Mouse (Mus musculus) liver, embryonic 13.5 days (tissue): ENCODE results near the gene Wdr82. TPM values are rescaled to one million over a fixed set of nuclear protein-coding genes. Genes with fewer than 3 reads are reported as not detected.

Experiments
- ATAC-seq: fragments of 200-750 bp; cut with Nextera tagmentation; 2 replicates; pipeline ENCODE4 v1.8.0; 2017; ENCODE audit warnings: low read depth, mild to moderate bottlenecking, moderate number of reproducible peaks, moderate library complexity
- DNase-seq: peaks from one replicate; pipeline ENCODE4 v3.0.0; 2022
- H3K27ac ChIP-seq: fragments of 300-500 bp; sonication (generic); 2 replicates; pipeline ENCODE4 v1.5.1; 2015; ENCODE audit warnings: moderate library complexity, mild to moderate bottlenecking, inconsistent platforms
- H3K27me3 ChIP-seq: fragments of 300-500 bp; sonication (generic); 2 replicates; pipeline ENCODE4 v1.6.1; 2015; ENCODE audit warnings: mild to moderate bottlenecking, inconsistent platforms
- H3K36me3 ChIP-seq: fragments of 300-500 bp; sonication (generic); 2 replicates; pipeline ENCODE4 v1.6.1; 2015; ENCODE audit warnings: mild to moderate bottlenecking, inconsistent platforms
- H3K4me1 ChIP-seq: fragments of 300-500 bp; sonication (generic); replicated peaks from 2 replicates; pipeline ENCODE4 v1.6.1; 2015; ENCODE audit warnings: inconsistent platforms
- H3K4me2 ChIP-seq: fragments of 300-500 bp; sonication (generic); 2 replicates; pipeline ENCODE4 v1.6.1; 2015; ENCODE audit warnings: inconsistent platforms, mild to moderate bottlenecking, moderate library complexity
- H3K4me3 ChIP-seq: fragments of 300-500 bp; sonication (generic); replicated peaks from 2 replicates; pipeline ENCODE4 v1.5.1; 2015; ENCODE audit warnings: mild to moderate bottlenecking, inconsistent platforms
- H3K9ac ChIP-seq: fragments of 300-500 bp; sonication (generic); 2 replicates; pipeline ENCODE4 v1.6.1; 2015; ENCODE audit warnings: mild to moderate bottlenecking, inconsistent platforms
- H3K9me3 ChIP-seq: fragments of 300-500 bp; sonication (generic); replicated peaks from 2 replicates; pipeline ENCODE4 v1.6.1; 2016; ENCODE audit warnings: inconsistent platforms
- WGBS: fragments of 180-500 bp; shearing (Covaris S2); methylation state at CpG from one replicate; pipeline ENCODE4 v1.1.7; 2015; ENCODE audit not compliant: insufficient replicate concordance; 5-methylcytosine and 5-hydroxymethylcytosine counted together
- polyA plus RNA-seq: library from polyadenylated mRNA; unstranded; fragments of >200 nt; fragmentation: Nextera tagmentation; extraction: Ambion mirVana; gene quantifications from 2 replicates; pipeline ENCODE4 v1.2.1, GENCODE M21; 2015

The Wdr82 gene
- polyA plus RNA-seq: 7.8 and 7.9 TPM in 2 replicates

GRCm38 (mm10) chr9:106170556-106171345 is at the start of gene Wdr82:
Gene Wdr82 (plus strand): TSS chr9:106170928.
- Histone ChIP-seq H3K36me3 (peaks cover 7% of the 10 kb centered on the region), H3K9ac (peak within 1 kb of the TSS; percentile 88), H3K4me1 (peaks cover 46% of the 10 kb centered on the region), H3K27me3 (no peaks in the 10 kb centered on the region), H3K27ac (peak within 1 kb of the TSS; percentile 90), H3K4me3 (peak within 1 kb of the TSS; percentile 94), H3K4me2 (peak within 1 kb of the TSS; percentile 92), H3K9me3 (no peaks in the 10 kb centered on the region)
- DNase-seq (peak; percentile 85), ATAC-seq (peak; percentile 95)
- under 1% methylated on average over 76 of the region's 81 CpGs for WGBS

DNA sequence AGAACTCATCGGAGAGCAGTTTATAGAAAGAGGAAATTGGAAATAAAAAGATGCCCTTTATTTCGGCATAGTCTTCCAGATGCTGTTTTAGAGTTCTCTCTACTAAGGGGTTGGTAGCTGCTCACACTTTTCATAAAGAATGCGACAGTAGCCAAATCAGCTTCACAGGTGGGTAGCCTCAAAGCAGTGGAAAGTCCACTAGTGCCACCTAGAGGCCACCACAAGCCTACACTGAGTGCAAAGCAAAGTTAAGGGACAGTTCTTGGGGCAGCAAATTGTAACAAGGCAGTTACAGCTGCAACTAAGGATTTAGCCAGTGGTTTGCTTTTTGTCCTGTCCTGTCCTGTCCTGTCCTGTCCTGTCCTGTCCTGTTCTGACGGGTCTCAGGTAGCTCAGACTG is 47.1 kb upstream of the Wdr82 start:
- Histone ChIP-seq H3K9me3 (no peaks in the 10 kb centered on the region), H3K4me3 (no peak overlapping the region), H3K4me2 (no peak overlapping the region), H3K27ac (no peak overlapping the region), H3K9ac (no peak overlapping the region), H3K27me3 (no peaks in the 10 kb centered on the region), H3K36me3 (no peaks in the 10 kb centered on the region), H3K4me1 (no peaks in the 10 kb centered on the region)
- WGBS: 41% methylated on average over 4 of the region's 4 CpGs
- ATAC-seq (no peak), DNase-seq (no peak)

DNA sequence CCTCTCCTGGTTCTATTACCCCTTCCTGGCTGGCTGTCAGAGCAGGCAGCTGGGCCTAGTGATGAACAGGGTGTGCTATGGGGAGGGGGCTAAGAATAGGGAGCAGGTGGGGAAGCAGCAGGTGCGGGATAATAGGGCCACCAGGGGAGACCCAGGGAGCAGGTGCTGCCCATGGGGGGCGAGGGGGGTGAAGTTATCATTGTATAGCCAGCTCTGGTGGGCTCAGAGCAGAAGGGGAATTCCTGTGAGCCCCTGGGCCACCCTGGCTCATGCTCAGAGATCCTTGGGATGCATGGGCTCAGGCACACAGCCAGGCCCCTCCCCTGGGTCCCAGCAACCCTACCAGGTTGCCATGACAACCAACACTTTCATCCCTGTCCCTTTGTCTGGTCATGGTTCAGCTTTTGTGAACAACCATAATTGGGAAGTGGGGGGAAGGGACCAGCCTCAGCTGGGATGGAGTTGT is 43.9 kb upstream of the Wdr82 start:
- Histone ChIP-seq H3K27ac (no peak overlapping the region), H3K9me3 (no peaks in the 10 kb centered on the region), H3K4me2 (no peak overlapping the region), H3K36me3 (no peaks in the 10 kb centered on the region), H3K4me1 (no peaks in the 10 kb centered on the region), H3K9ac (no peak overlapping the region), H3K27me3 (no peaks in the 10 kb centered on the region), H3K4me3 (no peak overlapping the region)
- 23% methylated on average over 2 of the region's 2 CpGs for WGBS
- DNase-seq (no peak), ATAC-seq (no peak)

DNA sequence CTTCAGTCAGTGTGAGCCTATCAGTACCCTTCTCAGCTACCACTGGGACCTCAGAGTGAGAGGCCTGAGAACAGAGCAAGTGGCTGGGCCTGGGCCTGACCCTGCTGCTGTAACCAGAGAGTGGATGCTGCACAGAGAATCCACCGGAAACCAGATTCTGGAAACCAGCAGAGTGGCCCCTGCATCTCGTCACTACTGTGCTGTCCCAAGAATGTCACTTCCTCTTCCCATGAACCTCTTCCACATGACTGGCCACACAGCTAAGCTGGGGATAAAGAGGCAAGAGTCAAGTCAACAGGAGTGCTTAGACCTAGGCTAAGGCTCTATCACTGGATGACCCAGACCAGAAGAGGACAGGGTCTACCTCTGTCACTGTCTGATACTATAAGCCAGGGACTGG is 41.7 kb upstream of the Wdr82 start:
- Histone ChIP-seq H3K9ac (no peak overlapping the region), H3K9me3 (no peaks in the 10 kb centered on the region), H3K27me3 (no peaks in the 10 kb centered on the region), H3K4me3 (no peak overlapping the region), H3K4me1 (no peaks in the 10 kb centered on the region), H3K4me2 (no peak overlapping the region), H3K36me3 (no peaks in the 10 kb centered on the region), H3K27ac (no peak overlapping the region)
- no peak for DNase-seq
- no peak for ATAC-seq
- 60% methylated on average over 2 of the region's 2 CpGs for WGBS

- no peak for DNase-seq
- no peak for ATAC-seq
- WGBS: 65% methylated on average over 7 of the region's 7 CpGs
- no peak overlapping the region for H3K9ac ChIP-seq
- H3K27ac ChIP-seq: no peak overlapping the region
- no peak overlapping the region for H3K4me2 ChIP-seq
- no peaks in the 10 kb centered on the region for H3K9me3 ChIP-seq
- no peak overlapping the region for H3K4me3 ChIP-seq
- no peaks in the 10 kb centered on the region for H3K27me3 ChIP-seq
- no peaks in the 10 kb centered on the region for H3K4me1 ChIP-seq
- no peaks in the 10 kb centered on the region for H3K36me3 ChIP-seq
Measured at GRCm38 (mm10) chr9:106130250-106130649, 40.5 kb upstream of the Wdr82 start.

DNA sequence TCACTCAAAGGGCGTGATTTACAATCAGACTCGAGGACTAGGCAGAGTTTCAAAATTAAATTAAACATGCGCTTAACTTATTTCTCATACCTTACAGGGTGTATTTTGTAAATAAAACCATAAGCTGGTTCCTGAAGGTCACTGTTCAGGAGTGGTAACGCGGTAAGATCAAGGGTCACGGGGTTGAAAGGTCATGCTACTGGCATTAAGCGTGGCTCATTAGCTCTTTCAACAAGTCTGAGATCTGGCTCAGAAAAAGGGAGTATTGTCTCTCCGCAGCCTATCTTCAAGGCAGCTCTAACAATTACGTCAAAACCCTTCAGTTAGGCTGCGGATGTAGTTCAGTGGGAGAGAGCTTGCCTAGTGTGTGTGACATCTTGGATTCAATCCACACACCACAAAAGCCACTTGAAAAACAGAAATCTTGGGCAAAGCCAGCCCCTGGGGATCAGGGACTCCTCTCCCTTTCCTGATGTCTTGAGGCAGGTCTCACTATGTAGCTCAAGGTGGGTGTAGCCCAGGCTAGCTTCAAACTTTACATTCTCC is 33.0 kb upstream of the Wdr82 start:
- Histone ChIP-seq H3K4me2 (no peak overlapping the region), H3K27me3 (no peaks in the 10 kb centered on the region), H3K4me1 (no peaks in the 10 kb centered on the region), H3K9me3 (no peaks in the 10 kb centered on the region), H3K27ac (no peak overlapping the region), H3K9ac (no peak overlapping the region), H3K4me3 (no peak overlapping the region), H3K36me3 (no peaks in the 10 kb centered on the region)
- no peak for ATAC-seq
- 74% methylated on average over 10 of the region's 10 CpGs for WGBS
- no peak for DNase-seq

DNA sequence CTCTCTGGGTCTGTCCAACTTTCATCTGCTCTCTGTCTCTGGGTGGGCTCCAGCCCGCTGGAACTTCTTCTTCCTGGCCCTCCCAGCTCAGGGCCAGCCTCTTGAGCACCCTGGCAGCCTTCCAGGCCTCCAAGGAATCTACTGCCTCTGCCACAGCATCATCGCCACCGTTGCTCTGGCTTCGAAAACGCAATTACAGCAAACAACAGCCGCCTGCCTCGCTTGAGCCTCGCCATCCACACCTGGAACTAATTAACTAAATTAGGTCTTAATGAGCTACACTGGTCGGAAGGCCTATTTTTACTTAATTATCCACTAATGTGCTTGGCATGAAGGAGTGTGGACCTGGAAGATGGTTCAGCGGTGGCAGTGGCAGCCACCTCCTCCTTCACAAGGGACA is 31.0 kb upstream of the Wdr82 start:
- Histone ChIP-seq H3K9ac (no peak overlapping the region), H3K27ac (no peak overlapping the region), H3K4me2 (no peak overlapping the region), H3K9me3 (no peaks in the 10 kb centered on the region), H3K4me1 (no peaks in the 10 kb centered on the region), H3K36me3 (no peaks in the 10 kb centered on the region), H3K4me3 (no peak overlapping the region), H3K27me3 (0 out of 2 replicates have a peak, but pooled peaks cover 5% of the 10 kb centered on the region)
- ATAC-seq (no peak), DNase-seq (no peak)
- WGBS: 63% methylated on average over 10 of the region's 10 CpGs

GRCm38 (mm10) chr9:106141955-106142354 is 28.8 kb upstream of the Wdr82 start:
- H3K27ac ChIP-seq: no peak overlapping the region
- no peaks in the 10 kb centered on the region for H3K4me1 ChIP-seq
- no peaks in the 10 kb centered on the region for H3K9me3 ChIP-seq
- DNase-seq (no peak), ATAC-seq (no peak)
- H3K4me2 ChIP-seq: no peak overlapping the region
- no peak overlapping the region for H3K9ac ChIP-seq
- H3K36me3 ChIP-seq: no peaks in the 10 kb centered on the region
- H3K4me3 ChIP-seq: no peak overlapping the region
- H3K27me3 ChIP-seq: peaks cover 14% of the 10 kb centered on the region
- 70% methylated on average over 12 of the region's 12 CpGs for WGBS

- 70% methylated on average over 7 of the region's 7 CpGs for WGBS
- ATAC-seq (no peak), DNase-seq (no peak)
- Histone ChIP-seq H3K9me3 (no peaks in the 10 kb centered on the region), H3K36me3 (no peaks in the 10 kb centered on the region), H3K4me2 (no peak overlapping the region), H3K4me1 (no peaks in the 10 kb centered on the region), H3K9ac (no peak overlapping the region), H3K27me3 (peaks cover 36% of the 10 kb centered on the region), H3K27ac (no peak overlapping the region), H3K4me3 (no peak overlapping the region)
Measured at GRCm38 (mm10) chr9:106144176-106144575, 26.6 kb upstream of the Wdr82 start.

DNA sequence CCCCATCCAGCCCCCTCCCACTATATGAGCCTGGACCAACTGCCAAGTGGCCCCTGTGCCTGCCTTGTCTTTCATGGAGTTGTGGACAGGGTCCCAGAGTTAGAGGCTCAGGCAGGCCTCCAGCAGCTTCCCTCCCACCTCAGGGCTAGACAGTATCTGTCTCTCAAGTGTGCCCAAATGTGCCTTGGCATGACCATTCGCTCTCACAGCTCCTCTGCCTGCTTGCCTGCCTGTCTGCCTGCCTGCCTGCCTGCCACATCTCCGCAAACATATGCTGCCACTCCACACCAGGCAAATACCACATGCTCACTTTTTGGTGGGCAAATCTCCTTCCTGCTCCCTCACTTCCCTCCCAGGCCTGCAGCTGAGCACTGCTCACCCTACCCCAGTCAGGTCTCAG is 25.1 kb upstream of the Wdr82 start:
- no peak for DNase-seq
- Histone ChIP-seq H3K27ac (no peak overlapping the region), H3K4me1 (no peaks in the 10 kb centered on the region), H3K4me3 (no peak overlapping the region), H3K4me2 (no peak overlapping the region), H3K9ac (no peak overlapping the region), H3K27me3 (peaks cover 50% of the 10 kb centered on the region), H3K36me3 (no peaks in the 10 kb centered on the region), H3K9me3 (no peaks in the 10 kb centered on the region)
- ATAC-seq: no peak
- WGBS: 55% methylated on average over 2 of the region's 2 CpGs

DNA sequence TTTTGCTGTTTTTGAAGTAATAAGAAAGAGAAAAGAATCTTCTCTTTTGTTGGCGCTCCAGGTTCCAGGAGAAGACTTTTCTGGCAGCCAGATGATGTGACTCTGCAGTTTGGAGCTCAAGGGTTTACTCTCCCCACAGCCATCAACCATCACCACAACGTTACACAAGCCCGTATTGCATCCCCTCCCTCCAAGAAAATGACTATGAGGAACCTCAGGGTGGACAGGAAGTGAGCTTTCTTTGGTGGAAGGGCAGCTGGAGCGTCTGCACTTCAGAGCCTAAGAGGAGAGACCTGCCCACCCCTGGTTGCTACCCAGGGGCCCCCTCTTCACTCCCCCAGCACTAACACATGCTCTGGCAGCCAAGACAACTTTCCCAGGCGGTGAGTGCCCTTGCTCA is 23.4 kb upstream of the Wdr82 start:
- H3K27me3 ChIP-seq: peaks cover 61% of the 10 kb centered on the region
- H3K9me3 ChIP-seq: no peaks in the 10 kb centered on the region
- H3K9ac ChIP-seq: no peak overlapping the region
- H3K27ac ChIP-seq: no peak overlapping the region
- no peaks in the 10 kb centered on the region for H3K36me3 ChIP-seq
- H3K4me1 ChIP-seq: no peaks in the 10 kb centered on the region
- no peak for DNase-seq
- no peak overlapping the region for H3K4me2 ChIP-seq
- no peak overlapping the region for H3K4me3 ChIP-seq
- 16% methylated on average over 5 of the region's 5 CpGs for WGBS
- ATAC-seq: no peak
